Mouse (Mus musculus): ENCODE measurements around the gene Col10a1. TPM values are rescaled to one million over a fixed set of nuclear protein-coding genes. Genes with fewer than 3 reads are reported as not detected.
"Not testable (repeated sequence)": the region's sequence is repeated elsewhere in the genome, so short reads cannot be mapped to it uniquely, and the experiment has no call there.

Gene Col10a1
- polyA plus RNA-seq, 1 experiment from 2014 or later = 0.26 TPM

DNA sequence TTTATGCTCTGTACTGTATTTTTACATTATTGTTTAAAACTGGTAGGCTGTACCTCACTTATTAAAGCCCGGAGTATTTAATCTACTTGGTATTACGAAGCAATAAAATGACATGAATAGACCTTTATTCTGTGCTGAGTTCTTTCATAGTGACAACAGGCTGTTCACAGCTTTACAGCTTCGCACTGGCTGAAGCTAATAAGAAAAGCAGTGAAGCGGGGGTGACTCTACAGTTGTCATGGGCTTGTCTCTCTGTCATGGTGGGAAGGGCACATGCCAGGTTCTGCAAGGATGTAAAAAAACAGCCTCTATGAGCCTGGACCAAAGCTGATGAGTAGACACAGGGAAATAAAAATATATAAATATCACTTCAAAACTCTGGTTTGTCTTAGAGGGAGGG, 7.2 kb downstream of the Col10a1 start:
- no peaks in the 10 kb centered on the region for H3K9me3 ChIP-seq (ENCODE audit: control insufficient read depth, low read length)
- no peak for ATAC-seq (ENCODE audit: low FRiP score, low TSS enrichment)
- WGBS = 90% methylated on average over 4 of the region's 4 CpGs

GRCm38 (mm10) chr10:34399267-34399666, 9.5 kb downstream of the Col10a1 start:
- no peak overlapping the region for H3K27ac ChIP-seq (ENCODE audit: low read depth, low read length)
- H3K4me3 ChIP-seq (ENCODE audit: low read length) = no peak overlapping the region
- no peak overlapping the region for H3K9ac ChIP-seq (ENCODE audit: low read depth, low read length)
- H3K36me3 ChIP-seq (ENCODE audit: control insufficient read depth, insufficient read depth, low read length) = peaks cover 15% of the 10 kb centered on the region
- H3K9me3 ChIP-seq (ENCODE audit: control insufficient read depth, low read length) = no peaks in the 10 kb centered on the region
- H3K27me3 ChIP-seq (ENCODE audit: control insufficient read depth, insufficient read depth, low read length) = no peaks in the 10 kb centered on the region
- ATAC-seq (ENCODE audit: low FRiP score, low TSS enrichment) = no peak
- H3K4me2 ChIP-seq (replicated peaks; ENCODE audit: low read depth, low read length) = no peak overlapping the region
- H3K4me1 ChIP-seq (ENCODE audit: control insufficient read depth, insufficient read depth, low read length) = no peaks in the 10 kb centered on the region

More for the DNA sequence above, 7.2 kb downstream of the Col10a1 start:
- Histone ChIP-seq H3K4me1 (ENCODE audit: control insufficient read depth, insufficient read depth, low read length) (no peaks in the 10 kb centered on the region), H3K27ac (ENCODE audit: low read depth, low read length) (no peak overlapping the region), H3K9ac (ENCODE audit: low read depth, low read length) (no peak overlapping the region), H3K27me3 (ENCODE audit: control insufficient read depth, insufficient read depth, low read length) (no peaks in the 10 kb centered on the region), H3K36me3 (ENCODE audit: control insufficient read depth, insufficient read depth, low read length) (peaks cover 6% of the 10 kb centered on the region; the same call in 1 of the 2 replicates), H3K4me3 (ENCODE audit: low read length) (no peak overlapping the region), H3K4me2 (replicated peaks; ENCODE audit: low read depth, low read length) (no peak overlapping the region)

DNA sequence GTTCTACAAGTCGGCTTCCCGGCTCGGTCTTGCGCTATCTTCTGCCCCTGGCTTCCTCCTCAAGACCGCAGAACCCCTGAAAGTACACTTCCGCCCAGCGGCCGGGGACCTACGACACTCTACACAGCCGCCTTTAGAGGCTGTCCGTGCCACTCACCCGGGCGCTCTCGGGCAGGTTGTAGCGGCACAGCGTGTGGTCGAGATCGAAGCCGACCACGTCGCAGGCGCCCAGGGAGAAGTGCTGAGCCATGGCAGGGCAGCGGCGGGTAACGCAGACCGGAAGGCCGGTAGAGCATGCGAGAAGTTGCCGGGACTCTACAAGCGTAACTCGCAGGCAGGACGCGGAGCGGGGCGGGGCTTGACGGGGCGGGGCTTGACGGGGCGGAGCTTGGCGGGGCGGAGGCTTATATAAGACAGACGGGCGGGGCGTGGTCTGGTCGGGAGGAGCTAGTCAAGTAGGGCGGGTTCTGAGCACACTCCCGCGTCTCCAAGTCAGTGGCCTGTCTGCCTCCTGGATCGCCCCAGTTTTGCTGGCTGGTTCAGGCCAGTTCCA, 28.5 kb downstream of the Col10a1 start, which contains the start of gene Nt5dc1:
Gene Nt5dc1 (minus strand): TSS at position 349 of the 553 bp plus-strand sequence.
- Histone ChIP-seq H3K36me3 (ENCODE audit: control insufficient read depth, insufficient read depth, low read length) (no peaks in the 10 kb centered on the region), H3K9me3 (ENCODE audit: control insufficient read depth, low read length) (no peaks in the 10 kb centered on the region), H3K27ac (ENCODE audit: low read depth, low read length) (peak within 1 kb of the TSS; percentile 68), H3K27me3 (ENCODE audit: control insufficient read depth, insufficient read depth, low read length) (no peaks in the 10 kb centered on the region), H3K4me3 (ENCODE audit: low read length) (peak within 1 kb of the TSS; percentile 69), H3K4me1 (ENCODE audit: control insufficient read depth, insufficient read depth, low read length) (peaks cover 13% of the 10 kb centered on the region), H3K4me2 (replicated peaks; ENCODE audit: low read depth, low read length) (peak within 1 kb of the TSS; percentile 53), H3K9ac (ENCODE audit: low read depth, low read length) (peak within 1 kb of the TSS; percentile 73)
- 1% methylated on average over 44 of the region's 49 CpGs for WGBS
- ATAC-seq (ENCODE audit: low FRiP score, low TSS enrichment) = peak; percentile 99

GRCm38 (mm10) chr10:34418794-34419193, 29.0 kb downstream of the Col10a1 start:
- not testable (repeated sequence) for H3K27ac ChIP-seq (ENCODE audit: low read depth, low read length); ATAC-seq (ENCODE audit: low FRiP score, low TSS enrichment); H3K27me3 ChIP-seq (ENCODE audit: control insufficient read depth, insufficient read depth, low read length); H3K36me3 ChIP-seq (ENCODE audit: control insufficient read depth, insufficient read depth, low read length); H3K9me3 ChIP-seq (ENCODE audit: control insufficient read depth, low read length)
- Histone ChIP-seq H3K9ac (ENCODE audit: low read depth, low read length) (peak overlapping the region; percentile 73; the same call in 1 of the 2 replicates), H3K4me3 (ENCODE audit: low read length) (peak overlapping the region; percentile 69), H3K4me1 (ENCODE audit: control insufficient read depth, insufficient read depth, low read length) (peaks cover 13% of the 10 kb centered on the region), H3K4me2 (replicated peaks; ENCODE audit: low read depth, low read length) (peak overlapping the region; percentile 53)
- WGBS = 72% methylated on average over 4 of the region's 4 CpGs

DNA sequence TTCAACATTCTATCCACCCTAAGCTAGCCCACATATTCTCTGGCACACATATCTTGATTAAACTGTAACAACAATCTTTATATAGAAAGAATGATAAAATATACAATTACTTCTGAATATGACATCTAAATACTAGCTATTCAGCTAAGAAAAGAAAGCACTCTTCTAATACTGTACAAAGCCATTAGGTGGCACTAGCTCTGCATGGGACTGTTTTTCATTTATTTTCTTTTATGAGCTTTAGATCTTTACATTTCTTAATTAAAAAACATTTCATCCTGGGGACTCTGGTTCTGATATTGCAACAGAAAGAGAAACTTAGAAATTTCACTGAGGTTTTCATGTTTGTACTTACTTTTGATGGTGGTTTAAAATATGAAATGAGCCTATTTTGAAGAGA, 42.0 kb downstream of the Col10a1 start:
- H3K4me3 ChIP-seq (ENCODE audit: low read length) = no peak overlapping the region
- H3K9ac ChIP-seq (ENCODE audit: low read depth, low read length) = no peak overlapping the region
- H3K4me1 ChIP-seq (ENCODE audit: control insufficient read depth, insufficient read depth, low read length) = no peaks in the 10 kb centered on the region
- H3K27ac ChIP-seq (ENCODE audit: low read depth, low read length) = no peak overlapping the region
- no peaks in the 10 kb centered on the region for H3K36me3 ChIP-seq (ENCODE audit: control insufficient read depth, insufficient read depth, low read length)
- ATAC-seq (ENCODE audit: low FRiP score, low TSS enrichment) = no peak
- no peaks in the 10 kb centered on the region for H3K9me3 ChIP-seq (ENCODE audit: control insufficient read depth, low read length)
- H3K4me2 ChIP-seq (replicated peaks; ENCODE audit: low read depth, low read length) = no peak overlapping the region
- no peaks in the 10 kb centered on the region for H3K27me3 ChIP-seq (ENCODE audit: control insufficient read depth, insufficient read depth, low read length)

DNA sequence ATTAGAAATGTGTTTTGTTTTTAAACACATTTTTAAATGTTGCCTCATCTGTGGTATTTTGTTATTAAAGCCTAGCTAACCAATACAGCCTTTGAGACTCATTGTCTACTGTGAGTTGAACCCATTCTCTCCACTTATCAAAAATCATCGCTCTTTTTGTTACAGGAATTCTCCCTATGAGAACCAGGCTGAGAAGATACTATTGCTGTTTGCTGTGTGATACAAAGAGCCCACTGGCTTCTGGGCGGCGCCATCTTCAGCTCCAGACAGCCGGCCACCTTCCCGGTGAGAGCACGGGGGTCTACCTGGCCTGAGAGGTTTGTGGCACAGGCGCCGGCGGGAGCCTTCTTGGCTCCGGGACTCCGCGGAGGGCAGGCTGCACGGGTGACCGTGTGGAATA, 44.4 kb downstream of the Col10a1 start:
- H3K4me1 ChIP-seq (ENCODE audit: control insufficient read depth, insufficient read depth, low read length); H3K9ac ChIP-seq (ENCODE audit: low read depth, low read length); H3K4me2 ChIP-seq (replicated peaks; ENCODE audit: low read depth, low read length); H3K4me3 ChIP-seq (ENCODE audit: low read length); H3K27ac ChIP-seq (ENCODE audit: low read depth, low read length); H3K9me3 ChIP-seq (ENCODE audit: control insufficient read depth, low read length); ATAC-seq (ENCODE audit: low FRiP score, low TSS enrichment); H3K36me3 ChIP-seq (ENCODE audit: control insufficient read depth, insufficient read depth, low read length); H3K27me3 ChIP-seq (ENCODE audit: control insufficient read depth, insufficient read depth, low read length): not testable (repeated sequence)
- WGBS = 96% methylated on average over 6 of the region's 14 CpGs

Other genes starting within 250 kb of the Col10a1 start
- 12.8 and 24.1 TPM in 2 replicates for gene Dse, start 182.3 kb upstream of the Col10a1 start, polyA plus RNA-seq (2014; fragmentation: Nextera tagmentation; extraction: Ambion mirVana)
- gene Tspyl1, start 107.8 kb upstream of the Col10a1 start, polyA plus RNA-seq (2014; fragmentation: Nextera tagmentation; extraction: Ambion mirVana) = 31.3 and 42.8 TPM in 2 replicates
- gene Tspyl4, start 92.5 kb upstream of the Col10a1 start, polyA plus RNA-seq (2014; fragmentation: Nextera tagmentation; extraction: Ambion mirVana) = 4.7 and 7.3 TPM in 2 replicates
- gene Nt5dc1, start 28.6 kb downstream of the Col10a1 start, polyA plus RNA-seq (2014; fragmentation: Nextera tagmentation; extraction: Ambion mirVana) = 8.7 and 13.4 TPM in 2 replicates
- 18.1 and 27.6 TPM in 2 replicates for gene Frk, start 93.4 kb downstream of the Col10a1 start, polyA plus RNA-seq (2014; fragmentation: Nextera tagmentation; extraction: Ambion mirVana)